Mouse (Mus musculus) embryonic fibroblast, embryonic 13.5 days (primary cell): ENCODE measurements at regions not wholly inside any gene's neighbourhood (a gene's known extent, or its start where the extent isn't known, plus 50 kb on each side); places are given as distances from the start of the nearest gene placed in this dataset.

Experiments
- H3K27ac ChIP-seq: 2 replicates; pipeline ENCODE4 v1.5.1; 2012; ENCODE audit warnings: low read length, control low read depth, inconsistent platforms; ENCODE audit not compliant: insufficient read depth
- H3K4me1 ChIP-seq: 2 replicates; pipeline ENCODE4 v1.6.1; 2011; ENCODE audit warnings: low read length; ENCODE audit not compliant: control insufficient read depth, insufficient read depth
- H3K4me3 ChIP-seq: 2 replicates; pipeline ENCODE4 v1.5.1; 2011; ENCODE audit warnings: mild to moderate bottlenecking, control low read depth, low read length; ENCODE audit not compliant: insufficient read depth
- CTCF ChIP-seq: IDR thresholded peaks from 2 replicates; pipeline ENCODE4 v1.5.1; 2011; ENCODE audit warnings: mild to moderate bottlenecking, control low read depth, low read length, moderate library complexity, borderline replicate concordance; ENCODE audit not compliant: insufficient read depth
- POLR2A ChIP-seq: IDR thresholded peaks from 2 replicates; pipeline ENCODE4 v1.6.1; 2011; ENCODE audit warnings: low read depth, mild to moderate bottlenecking, control low read depth, low read length, moderate library complexity

DNA sequence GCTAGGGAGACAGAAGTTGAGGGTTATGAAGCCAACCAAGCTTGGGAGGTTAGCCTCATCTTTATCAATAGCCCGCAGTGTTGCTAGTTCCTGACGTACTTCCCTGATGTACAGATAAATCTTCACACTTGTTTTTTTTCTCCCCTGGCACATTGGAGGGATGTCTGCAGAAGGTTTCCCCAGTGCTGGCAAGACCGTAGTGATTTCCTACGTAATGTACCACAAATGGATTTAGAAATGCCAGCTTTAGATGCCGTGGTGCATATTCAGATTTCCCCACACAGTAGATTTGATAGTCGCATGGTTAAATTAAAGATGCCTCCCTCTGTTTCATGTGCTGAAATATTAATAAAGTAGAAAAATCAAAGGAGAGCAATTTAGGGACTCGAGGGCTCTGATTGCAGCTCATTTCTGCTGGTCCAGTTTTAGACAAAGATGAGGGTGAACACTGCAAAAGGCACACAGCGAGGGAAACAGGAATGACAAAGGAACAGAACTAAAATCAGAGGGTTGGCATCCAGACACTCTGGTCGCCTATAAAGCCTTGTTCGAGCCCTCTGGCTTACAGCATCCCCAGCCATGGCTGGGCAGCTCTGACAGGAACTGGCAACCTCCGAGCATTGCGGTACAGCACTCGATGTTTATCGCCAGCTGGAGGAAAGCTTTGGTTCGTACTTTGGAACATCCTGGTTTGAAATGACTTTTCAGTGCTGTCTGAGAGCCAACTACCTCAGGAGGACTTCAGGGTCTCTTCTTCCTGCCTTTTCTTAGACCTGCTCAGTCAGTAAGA, 94.8 kb upstream of the Phyhipl start:
- no peak overlapping the region for H3K27ac ChIP-seq
- TF ChIP-seq CTCF (no peak), POLR2A (no peak)

DNA sequence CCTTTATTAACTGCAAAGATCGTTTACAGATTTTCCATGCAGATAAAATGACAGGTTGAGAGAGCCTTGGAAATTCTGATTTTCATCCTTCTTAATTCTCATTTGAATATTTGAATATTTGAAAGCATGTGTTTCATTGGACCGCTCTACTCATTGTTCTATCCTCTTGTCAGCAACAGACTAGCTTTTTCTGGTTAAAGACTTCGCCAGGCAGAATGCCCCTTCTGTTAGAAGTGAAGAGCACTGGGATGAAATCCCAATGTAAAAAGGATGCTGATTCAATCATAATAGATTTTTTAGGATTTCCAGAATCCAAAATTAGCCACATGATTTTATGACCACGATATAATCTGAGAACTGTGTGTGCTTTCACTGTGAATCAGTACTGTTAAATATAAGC, 90.8 kb upstream of the Phyhipl start:
- Histone ChIP-seq H3K27ac (no peak overlapping the region), H3K4me1 (no peaks in the 10 kb centered on the region), H3K4me3 (no peak overlapping the region)
- no peak for TF ChIP-seq CTCF
- no peak for TF ChIP-seq POLR2A

More for the DNA sequence above, 94.8 kb upstream of the Phyhipl start:
- H3K4me3 ChIP-seq: no peak overlapping the region
- H3K4me1 ChIP-seq: no peaks in the 10 kb centered on the region

DNA sequence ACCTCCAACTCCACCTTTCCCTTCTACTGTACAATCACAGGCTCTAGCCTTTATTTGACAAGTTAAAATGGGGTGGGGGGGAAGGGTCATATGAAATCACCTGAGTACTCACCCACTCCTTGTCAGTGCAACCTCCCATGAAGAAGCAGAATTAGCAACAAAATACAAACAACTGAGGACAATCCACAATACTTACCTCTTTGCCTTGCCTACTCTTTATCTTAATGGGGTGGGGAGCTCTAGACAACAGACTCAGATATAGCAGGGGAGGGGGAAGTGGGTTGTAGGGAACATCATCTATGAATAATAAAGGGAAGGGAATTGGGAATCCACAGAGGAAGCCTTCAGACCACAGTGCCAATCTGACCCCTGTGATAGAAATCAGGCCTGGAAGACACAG, 86.1 kb upstream of the Phyhipl start:
- no peaks in the 10 kb centered on the region for H3K4me1 ChIP-seq
- H3K27ac ChIP-seq: no peak overlapping the region
- H3K4me3 ChIP-seq: no peak overlapping the region
- TF ChIP-seq POLR2A: no peak
- TF ChIP-seq CTCF: no peak

DNA sequence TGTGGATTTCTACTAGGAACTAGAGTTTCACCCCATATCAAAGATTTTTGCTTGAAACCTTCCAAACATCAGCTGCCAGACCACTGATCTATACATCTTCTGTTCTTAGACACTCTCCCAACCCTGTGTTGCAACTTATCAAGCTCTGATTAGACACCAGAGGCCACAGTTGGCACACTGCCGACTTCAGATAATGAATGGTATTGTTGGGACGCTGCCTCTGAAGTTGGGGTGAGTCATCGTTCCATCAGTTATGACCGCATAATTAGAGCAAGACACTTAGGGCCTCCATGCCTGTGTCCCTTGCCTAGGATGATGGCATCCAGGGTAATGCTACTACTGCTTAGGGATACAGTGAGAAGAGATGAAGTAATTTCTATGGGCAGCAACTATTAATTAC, 84.3 kb upstream of the Phyhipl start:
- Histone ChIP-seq H3K4me3 (no peak overlapping the region), H3K4me1 (no peaks in the 10 kb centered on the region), H3K27ac (no peak overlapping the region)
- TF ChIP-seq CTCF (no peak), POLR2A (no peak)

DNA sequence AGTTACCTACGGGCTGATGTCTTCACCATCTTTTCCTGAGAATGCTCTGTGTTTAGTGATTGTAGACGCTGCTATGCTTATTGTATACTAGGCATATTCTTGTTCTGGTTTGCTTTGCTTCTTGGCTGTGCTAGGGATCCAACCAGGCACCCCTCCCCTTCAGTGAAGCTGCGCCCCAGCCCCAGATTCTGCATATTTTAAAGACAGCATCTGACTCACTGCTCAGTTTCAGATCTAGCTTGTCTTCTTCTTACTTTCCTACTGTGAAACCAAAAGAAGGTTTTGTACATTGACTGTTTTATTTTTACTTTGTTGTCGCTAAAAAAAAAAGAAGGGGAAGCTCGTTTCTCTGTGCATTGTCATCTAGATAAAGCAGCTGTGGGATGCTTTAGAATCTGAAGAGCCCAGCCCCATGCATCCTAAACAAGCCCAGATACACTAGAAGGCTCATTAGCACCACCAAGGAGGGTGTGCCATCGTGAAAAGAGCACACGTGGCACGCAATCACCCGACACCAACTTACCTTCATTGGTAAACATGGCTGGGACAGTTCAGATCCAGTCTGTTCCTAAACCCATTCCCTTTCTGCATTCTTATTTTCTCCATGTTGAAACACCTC, 83.7 kb upstream of the Phyhipl start:
- TF ChIP-seq CTCF (no peak), POLR2A (no peak)
- no peaks in the 10 kb centered on the region for H3K4me1 ChIP-seq
- no peak overlapping the region for H3K27ac ChIP-seq
- no peak overlapping the region for H3K4me3 ChIP-seq

DNA sequence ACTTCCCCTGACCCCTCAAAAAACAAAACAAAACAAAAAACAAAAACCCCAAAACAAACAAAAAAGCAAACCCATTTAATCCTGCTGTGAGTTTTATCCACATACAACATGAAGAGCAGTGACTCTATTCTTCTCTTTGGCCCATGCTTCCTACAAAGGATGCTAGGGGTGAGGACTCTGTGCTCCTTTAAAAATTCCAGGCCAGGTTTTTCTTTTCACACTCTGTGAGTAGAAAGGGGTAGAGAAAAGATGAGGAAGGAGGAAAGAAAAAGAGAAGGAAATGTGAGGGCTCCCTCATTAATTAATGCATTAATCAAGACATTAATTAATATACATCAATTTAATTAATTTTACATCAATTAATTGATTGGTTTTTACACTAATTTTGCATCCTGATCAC, 82.9 kb upstream of the Phyhipl start:
- TF ChIP-seq CTCF (no peak), POLR2A (no peak)
- Histone ChIP-seq H3K4me1 (no peaks in the 10 kb centered on the region), H3K27ac (no peak overlapping the region), H3K4me3 (no peak overlapping the region)

DNA sequence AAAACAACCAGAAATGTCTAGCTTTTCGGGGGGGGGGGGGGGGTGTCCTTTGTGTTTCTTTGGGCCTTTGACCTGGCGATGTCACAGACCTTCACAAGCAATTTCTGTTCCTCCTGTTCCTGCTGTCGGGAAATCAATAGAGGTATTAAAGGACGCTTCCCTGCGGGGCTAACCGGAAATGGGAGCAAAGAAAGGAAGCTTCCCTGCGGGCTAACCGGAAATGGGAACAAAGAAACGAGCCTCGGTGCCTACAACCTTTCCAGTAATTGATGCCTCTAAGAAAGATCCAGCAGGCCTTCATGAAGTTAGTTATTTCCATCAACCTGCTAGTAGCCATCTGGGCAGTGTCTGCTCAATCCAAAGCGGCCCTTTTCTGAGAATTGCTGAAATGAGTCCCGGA, 78.2 kb upstream of the Phyhipl start:
- no peak overlapping the region for H3K4me3 ChIP-seq
- no peak for TF ChIP-seq CTCF
- no peak for TF ChIP-seq POLR2A
- H3K27ac ChIP-seq: no peak overlapping the region
- H3K4me1 ChIP-seq: no peaks in the 10 kb centered on the region

DNA sequence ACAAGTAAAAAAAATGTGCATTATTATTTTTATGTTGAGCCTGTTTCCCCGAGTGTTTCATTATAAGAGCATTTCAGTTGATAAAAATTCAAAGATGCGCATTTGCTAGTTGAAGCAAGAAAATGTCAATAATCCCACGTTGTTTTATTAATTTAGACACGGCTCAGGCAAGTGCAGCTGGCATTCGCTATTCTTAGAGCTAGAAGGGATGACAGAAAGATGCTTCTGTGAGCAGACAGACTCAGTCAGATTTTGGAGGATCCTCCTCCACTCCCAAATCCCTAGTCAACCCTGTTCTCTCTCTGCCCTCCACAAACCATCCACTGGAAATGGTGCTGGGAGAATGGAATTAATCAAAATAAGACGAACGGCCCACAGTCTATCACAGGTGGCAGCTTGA, 77.7 kb upstream of the Phyhipl start:
- TF ChIP-seq POLR2A: no peak
- TF ChIP-seq CTCF: no peak
- Histone ChIP-seq H3K27ac (no peak overlapping the region), H3K4me3 (no peak overlapping the region), H3K4me1 (no peaks in the 10 kb centered on the region)

DNA sequence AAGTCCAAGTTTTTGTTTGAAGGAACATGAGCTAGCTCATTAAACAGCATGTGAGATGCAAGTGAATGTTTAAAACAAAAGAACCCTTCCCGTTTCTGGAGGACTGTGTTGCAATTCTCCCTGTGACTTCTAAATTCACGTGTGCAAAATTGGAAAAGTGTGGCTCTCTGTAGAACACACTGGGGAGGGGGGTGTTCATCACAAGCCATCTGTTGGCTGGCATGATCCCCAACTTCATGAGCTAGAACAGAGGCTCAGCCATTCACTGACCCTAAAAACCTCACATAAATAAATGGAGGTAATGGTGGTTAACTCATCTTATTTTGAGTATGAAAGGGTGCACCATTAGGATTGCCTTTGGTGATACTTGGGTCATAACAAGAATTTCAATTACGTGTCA, 69.3 kb upstream of the Phyhipl start:
- H3K4me3 ChIP-seq: no peak overlapping the region
- TF ChIP-seq CTCF (no peak), POLR2A (no peak)
- H3K27ac ChIP-seq: no peak overlapping the region
- H3K4me1 ChIP-seq: no peaks in the 10 kb centered on the region

DNA sequence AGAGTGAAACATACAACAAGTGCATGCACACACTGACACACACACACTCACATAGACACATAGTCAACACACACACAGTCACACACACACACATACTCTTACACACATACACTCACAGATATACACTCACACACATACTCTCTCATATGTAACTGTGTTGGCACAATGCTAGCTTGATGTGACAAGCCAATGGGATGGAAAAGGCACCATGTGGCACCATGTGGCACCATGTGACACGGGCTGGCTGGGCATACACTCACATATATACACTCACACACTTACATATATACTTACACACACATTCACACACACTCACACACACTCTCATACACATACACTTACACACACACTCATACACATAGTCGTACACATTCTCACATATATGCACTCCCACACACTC, 67.0 kb upstream of the Phyhipl start:
- H3K4me3 ChIP-seq: no peak overlapping the region
- TF ChIP-seq POLR2A (no peak), CTCF (no peak)
- H3K27ac ChIP-seq: no peak overlapping the region
- H3K4me1 ChIP-seq: no peaks in the 10 kb centered on the region
